Mouse (Mus musculus) hindbrain, embryonic 14.5 days (tissue): Measurements from ENCODE around the gene Bcas1. TPM values are rescaled to one million over a fixed set of nuclear protein-coding genes. Genes with fewer than 3 reads are reported as not detected.

Experiments
- ATAC-seq: fragments of 200-750 bp; cut with Nextera tagmentation; 2 replicates; pipeline ENCODE4 v1.8.0; 2017; ENCODE audit warnings: moderate number of reproducible peaks, mild to moderate bottlenecking, moderate TSS enrichment, moderate library complexity; ENCODE audit not compliant: low FRiP score
- DNase-seq: peaks from one replicate; pipeline ENCODE4 v3.0.0-alpha.2; 2015; ENCODE audit warnings: low spot score
- H3K27ac ChIP-seq: fragments of 300-500 bp; sonication (generic); 2 replicates; pipeline ENCODE4 v1.5.1; 2014; ENCODE audit warnings: mild to moderate bottlenecking, moderate library complexity
- H3K27me3 ChIP-seq: fragments of 300-500 bp; sonication (generic); 2 replicates; pipeline ENCODE4 v1.6.1; 2014; ENCODE audit warnings: mild to moderate bottlenecking, low read length, mixed read lengths; ENCODE audit not compliant: control insufficient read depth, insufficient read depth
- H3K36me3 ChIP-seq: fragments of 300-500 bp; sonication (generic); replicated peaks from 2 replicates; pipeline ENCODE4 v1.6.1; 2014; ENCODE audit not compliant: control insufficient read depth, insufficient read depth
- H3K4me1 ChIP-seq: fragments of 300-500 bp; sonication (generic); replicated peaks from 2 replicates; pipeline ENCODE4 v1.6.1; 2014; ENCODE audit warnings: antibody characterized with exemption, low read length, mixed read lengths; ENCODE audit not compliant: control insufficient read depth, insufficient read depth
- H3K4me2 ChIP-seq: fragments of 300-500 bp; sonication (generic); replicated peaks from 2 replicates; pipeline ENCODE4 v1.6.1; 2014; ENCODE audit warnings: mild to moderate bottlenecking, moderate library complexity
- H3K4me3 ChIP-seq: fragments of 300-500 bp; sonication (generic); replicated peaks from 2 replicates; pipeline ENCODE4 v1.5.1; 2014; ENCODE audit warnings: mild to moderate bottlenecking, low read length
- H3K9ac ChIP-seq: fragments of 300-500 bp; sonication (generic); 2 replicates; pipeline ENCODE4 v1.6.1; 2014
- H3K9me3 ChIP-seq: fragments of 300-500 bp; sonication (generic); 2 replicates; pipeline ENCODE4 v1.6.1; 2016; ENCODE audit warnings: low read length; ENCODE audit not compliant: control insufficient read depth
- WGBS: fragments of 180-500 bp; shearing (Covaris S2); extraction: QIAGEN DNeasy Blood & Tissue Kit; methylation state at CpG from one replicate; pipeline ENCODE4 v1.1.7; 2014; 5-methylcytosine and 5-hydroxymethylcytosine counted together
- polyA plus RNA-seq: library from polyadenylated mRNA; unstranded; fragments of >200 nt; fragmentation: Nextera tagmentation; extraction: Ambion mirVana; gene quantifications from 2 replicates; pipeline ENCODE4 v1.2.1, GENCODE M21; 2014

Bcas1 gene
- polyA plus RNA-seq, 1 experiment from 2014 or later: 15.4 TPM

DNA sequence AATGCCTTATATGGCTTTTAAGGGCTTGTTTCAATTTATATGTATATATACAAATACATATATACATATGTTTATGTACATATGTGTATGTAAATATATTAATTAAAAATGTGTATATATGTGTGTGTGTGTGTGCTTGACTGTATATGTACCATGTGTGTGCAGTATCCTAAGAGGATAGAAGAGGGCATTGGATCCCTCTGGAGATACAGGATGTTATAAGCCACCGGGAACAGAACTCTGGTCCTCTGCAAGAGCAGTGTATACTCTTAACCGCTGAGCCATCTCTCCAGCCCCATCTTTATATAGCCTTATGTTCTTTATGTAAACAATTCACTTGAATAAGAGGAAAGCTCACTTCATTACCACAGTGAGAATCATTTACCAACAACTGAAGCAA lies 62.0 kb downstream of the Bcas1 start:
- no peak for ATAC-seq
- no peaks in the 10 kb centered on the region for H3K9me3 ChIP-seq
- H3K27ac ChIP-seq: no peak overlapping the region

DNA sequence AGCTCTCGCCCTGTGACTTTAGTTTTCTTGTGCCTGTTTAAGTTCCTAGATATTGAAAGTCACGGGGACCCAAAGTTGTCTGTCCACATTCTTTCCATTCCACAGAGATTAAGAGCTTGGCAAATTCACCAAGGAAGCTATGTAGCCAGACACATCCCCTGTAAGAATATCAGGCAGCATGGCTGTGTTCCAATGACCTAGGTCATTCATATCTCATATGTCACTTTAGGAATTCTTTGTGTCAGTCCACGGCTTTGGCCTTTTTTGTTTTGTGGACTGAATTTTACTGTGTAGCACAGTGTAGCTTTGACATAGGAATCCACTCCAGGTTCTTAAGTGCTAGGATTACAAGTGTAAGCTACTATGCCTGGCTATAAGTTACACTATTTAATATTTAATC lies 62.4 kb downstream of the Bcas1 start:
- H3K27me3 ChIP-seq: no peaks in the 10 kb centered on the region
- ATAC-seq (no peak), DNase-seq (no peak)
- no peak overlapping the region for H3K9ac ChIP-seq
- no peak overlapping the region for H3K4me2 ChIP-seq
- no peak overlapping the region for H3K27ac ChIP-seq
- WGBS: 83% methylated on average over 3 of the region's 3 CpGs
- H3K9me3 ChIP-seq: no peaks in the 10 kb centered on the region
- no peaks in the 10 kb centered on the region for H3K4me1 ChIP-seq
- no peak overlapping the region for H3K4me3 ChIP-seq
- no peaks in the 10 kb centered on the region for H3K36me3 ChIP-seq

More for the DNA sequence above, 62.0 kb downstream of the Bcas1 start:
- no peaks in the 10 kb centered on the region for H3K4me1 ChIP-seq
- H3K4me3 ChIP-seq: no peak overlapping the region
- WGBS: 98% methylated on average over 2 of the region's 2 CpGs
- H3K9ac ChIP-seq: no peak overlapping the region
- no peaks in the 10 kb centered on the region for H3K27me3 ChIP-seq
- H3K4me2 ChIP-seq: no peak overlapping the region
- DNase-seq: no peak
- H3K36me3 ChIP-seq: no peaks in the 10 kb centered on the region

DNA sequence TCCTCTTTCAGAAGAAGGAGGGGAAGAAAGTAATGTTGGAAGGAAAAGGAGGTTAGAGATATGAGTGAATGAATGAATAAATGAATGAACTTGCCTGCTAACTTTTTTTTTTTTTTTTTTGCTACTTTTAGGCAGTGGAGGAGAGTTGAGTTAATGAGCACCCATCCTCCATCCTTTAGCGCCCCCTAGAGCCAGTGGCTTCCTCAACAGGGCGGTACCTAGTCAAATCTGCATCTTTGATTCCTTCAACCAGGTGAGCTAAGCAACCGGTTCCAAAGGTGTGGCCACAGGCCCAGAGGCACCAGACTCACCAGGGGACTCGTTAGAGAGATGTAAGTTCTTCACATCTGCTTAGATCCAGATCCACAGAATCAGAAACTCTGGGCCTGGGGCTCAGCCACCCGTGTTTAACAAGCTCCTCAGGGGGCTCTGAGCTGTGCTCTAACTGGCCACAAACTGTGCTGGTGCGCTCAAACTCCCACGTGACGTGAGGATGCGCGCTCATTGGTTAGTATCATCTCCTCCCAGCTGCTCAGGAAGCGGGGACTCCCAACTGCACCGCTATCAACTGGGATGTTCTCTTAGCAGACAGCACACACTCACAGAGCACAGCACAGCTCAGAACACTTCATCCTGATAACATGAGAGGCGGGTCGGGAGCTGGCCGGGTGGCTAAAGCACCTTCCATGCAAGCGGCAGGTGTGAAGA lies 70.8 kb downstream of the Bcas1 start:
- Histone ChIP-seq H3K27ac (no peak overlapping the region), H3K4me2 (no peak overlapping the region)
- no peak for DNase-seq

DNA sequence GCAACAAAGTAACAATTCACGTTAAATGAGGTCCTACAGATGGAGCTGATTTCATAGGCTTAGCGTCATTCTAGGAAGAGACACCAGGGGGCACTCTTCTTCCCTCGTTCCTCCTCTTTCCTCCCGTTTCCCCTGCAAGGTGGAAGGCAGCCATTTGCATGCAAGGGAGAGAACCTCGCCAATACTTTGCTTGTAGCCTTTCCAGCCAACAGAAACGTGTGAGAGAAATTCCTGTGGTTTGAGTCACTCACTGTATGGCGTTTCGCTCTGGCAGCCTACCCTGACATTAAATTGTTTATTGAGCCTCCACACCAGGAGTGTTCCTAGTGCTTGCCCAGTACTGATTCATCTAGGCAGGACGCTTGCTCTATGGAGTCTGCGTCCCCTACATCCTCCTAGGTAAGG lies 72.7 kb downstream of the Bcas1 start:
- ATAC-seq (no peak), DNase-seq (peak; percentile 89)
- H3K36me3 ChIP-seq: no peaks in the 10 kb centered on the region
- H3K4me3 ChIP-seq: no peak overlapping the region
- no peaks in the 10 kb centered on the region for H3K9me3 ChIP-seq
- H3K27ac ChIP-seq: 0 out of 2 replicates have a peak overlapping the region, but pooled peaks have one; percentile 2
- no peaks in the 10 kb centered on the region for H3K27me3 ChIP-seq
- H3K4me2 ChIP-seq: peak overlapping the region; percentile 38
- H3K4me1 ChIP-seq: no peaks in the 10 kb centered on the region
- 16% methylated on average over 10 of the region's 10 CpGs for WGBS
- no peak overlapping the region for H3K9ac ChIP-seq

More for the DNA sequence above, 70.8 kb downstream of the Bcas1 start:
- Histone ChIP-seq H3K4me1 (no peaks in the 10 kb centered on the region), H3K36me3 (no peaks in the 10 kb centered on the region), H3K27me3 (no peaks in the 10 kb centered on the region), H3K9ac (no peak overlapping the region), H3K9me3 (no peaks in the 10 kb centered on the region), H3K4me3 (no peak overlapping the region)
- 51% methylated on average over 16 of the region's 16 CpGs for WGBS
- no peak for ATAC-seq

DNA sequence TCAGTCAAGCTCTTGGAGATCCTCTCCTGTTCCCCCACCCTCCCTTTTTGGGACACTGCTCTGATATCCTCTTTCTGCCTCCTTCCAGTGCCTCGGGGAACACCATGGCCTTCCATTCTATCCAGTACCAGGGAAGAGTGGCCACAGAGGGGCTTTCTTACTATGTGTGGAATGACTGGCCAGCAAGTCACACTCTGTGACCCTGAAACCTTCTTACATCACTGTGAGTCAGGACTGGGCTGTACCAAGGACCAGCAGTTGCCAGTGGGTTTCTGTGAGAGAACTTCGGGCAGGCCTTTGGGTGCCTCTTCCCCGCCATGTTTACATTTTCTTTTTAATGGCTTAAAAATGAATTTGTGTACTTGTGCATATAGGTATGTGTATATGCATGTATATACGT lies 75.4 kb downstream of the Bcas1 start:
- Histone ChIP-seq H3K9me3 (no peaks in the 10 kb centered on the region), H3K4me2 (no peak overlapping the region), H3K9ac (no peak overlapping the region), H3K4me3 (no peak overlapping the region), H3K36me3 (no peaks in the 10 kb centered on the region), H3K27me3 (no peaks in the 10 kb centered on the region), H3K27ac (no peak overlapping the region), H3K4me1 (no peaks in the 10 kb centered on the region)
- ATAC-seq (no peak), DNase-seq (no peak)
- 96% methylated on average over 4 of the region's 4 CpGs for WGBS

DNA sequence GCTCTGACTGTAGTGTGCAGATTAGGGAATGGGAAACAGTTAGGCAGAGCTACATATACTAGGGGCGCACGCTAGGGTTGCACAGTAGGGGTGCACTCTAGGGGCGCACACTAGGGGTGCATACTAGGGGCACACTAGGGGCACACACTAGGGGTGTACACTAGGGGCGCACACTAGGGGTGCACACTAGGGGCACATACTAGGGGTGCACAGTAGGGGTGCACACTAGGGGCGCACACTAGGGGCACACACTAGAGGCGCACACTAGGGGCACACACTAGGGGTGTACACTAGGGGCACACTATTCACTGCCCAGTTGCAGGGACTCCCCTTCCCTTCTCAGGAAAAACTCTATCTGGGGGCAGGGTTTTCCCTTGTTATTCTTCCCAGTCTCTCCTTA lies 75.8 kb downstream of the Bcas1 start:
- Histone ChIP-seq H3K36me3 (no peaks in the 10 kb centered on the region), H3K9ac (no peak overlapping the region), H3K27ac (no peak overlapping the region), H3K4me3 (no peak overlapping the region), H3K4me1 (no peaks in the 10 kb centered on the region), H3K27me3 (no peaks in the 10 kb centered on the region), H3K9me3 (no peaks in the 10 kb centered on the region), H3K4me2 (no peak overlapping the region)
- ATAC-seq (no peak), DNase-seq (no peak)
- WGBS: 88% methylated on average over 6 of the region's 6 CpGs

DNA sequence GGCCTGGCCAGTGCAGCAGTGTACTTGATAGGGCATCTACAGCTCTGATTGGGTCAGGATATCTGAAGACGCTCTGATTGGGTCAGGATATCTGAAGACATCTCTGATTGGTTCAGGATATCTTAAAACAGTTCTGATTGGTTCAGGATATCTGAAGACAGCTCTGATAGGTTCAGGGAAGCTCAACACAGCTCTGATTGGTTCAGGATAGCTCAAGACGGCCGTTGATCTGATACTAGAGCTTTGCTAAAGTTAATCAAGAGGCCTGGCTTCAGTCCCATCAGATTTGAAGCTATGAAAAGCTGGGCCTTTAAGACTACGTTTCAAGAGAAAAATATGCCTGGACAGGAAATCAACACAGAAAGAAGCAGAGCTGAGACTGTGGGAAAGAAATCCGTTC lies 77.9 kb downstream of the Bcas1 start:
- Histone ChIP-seq H3K9me3 (no peaks in the 10 kb centered on the region), H3K4me1 (peaks cover 15% of the 10 kb centered on the region; the same call in 1 of the 2 replicates), H3K4me3 (no peak overlapping the region), H3K9ac (no peak overlapping the region), H3K4me2 (no peak overlapping the region), H3K27me3 (no peaks in the 10 kb centered on the region), H3K27ac (no peak overlapping the region), H3K36me3 (no peaks in the 10 kb centered on the region)
- DNase-seq: no peak
- WGBS: 91% methylated on average over 5 of the region's 5 CpGs
- ATAC-seq: no peak

DNA sequence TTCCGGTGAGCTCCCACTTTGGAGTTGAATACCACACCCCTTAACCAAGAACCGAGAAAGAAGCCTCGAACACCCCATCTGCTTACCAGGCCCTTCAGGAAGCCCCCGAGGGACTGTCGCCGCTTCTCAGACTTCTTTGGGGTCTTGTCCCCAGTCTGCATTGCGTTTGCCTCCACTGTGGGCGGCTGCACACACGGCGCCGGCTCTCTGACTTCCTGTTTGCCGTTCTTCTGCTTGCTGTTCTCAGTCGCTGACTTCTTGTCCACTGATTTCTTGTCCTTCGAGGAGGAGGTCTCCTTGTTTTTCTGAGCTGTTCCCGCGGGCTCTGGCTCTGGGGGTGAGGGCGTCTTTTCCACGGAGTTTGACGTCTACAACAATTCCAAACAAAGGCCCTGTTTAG lies 78.5 kb downstream of the Bcas1 start:
- no peaks in the 10 kb centered on the region for H3K36me3 ChIP-seq
- peaks cover 19% of the 10 kb centered on the region for H3K4me1 ChIP-seq
- no peak for ATAC-seq
- H3K4me2 ChIP-seq: no peak overlapping the region
- WGBS: 82% methylated on average over 19 of the region's 19 CpGs
- no peak overlapping the region for H3K27ac ChIP-seq
- H3K9me3 ChIP-seq: no peaks in the 10 kb centered on the region
- no peak overlapping the region for H3K4me3 ChIP-seq
- H3K9ac ChIP-seq: no peak overlapping the region
- no peak for DNase-seq
- H3K27me3 ChIP-seq: no peaks in the 10 kb centered on the region

DNA sequence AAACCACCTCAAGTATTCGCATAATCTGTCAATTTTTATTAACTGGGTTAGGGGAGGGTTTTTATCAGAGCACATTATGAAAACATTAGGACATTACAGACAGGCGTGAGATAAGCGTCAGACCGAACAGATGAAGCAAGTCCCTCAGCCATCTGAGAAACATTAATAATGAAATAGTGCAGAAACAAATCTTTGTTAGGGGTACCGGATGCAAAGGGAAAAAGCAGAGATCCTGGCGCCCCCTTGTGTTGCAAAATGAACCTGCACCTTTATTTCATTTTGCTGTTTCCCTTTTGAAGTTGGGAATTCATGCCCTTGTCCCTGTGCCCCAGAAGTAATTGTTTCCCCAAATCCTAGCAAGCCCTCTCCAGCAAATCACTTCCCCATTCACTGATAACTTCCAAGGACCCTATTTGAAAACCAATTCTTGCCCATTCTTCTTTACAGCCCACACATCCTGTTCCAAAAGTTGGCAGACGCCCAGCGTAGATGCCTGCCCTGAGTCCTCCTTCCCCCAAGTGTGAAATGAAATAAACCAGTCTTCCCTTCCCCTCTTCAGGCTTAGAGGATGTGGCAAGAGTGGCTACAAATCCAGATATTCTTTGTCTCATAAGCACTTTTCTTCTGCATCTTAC lies 80.4 kb downstream of the Bcas1 start:
- H3K4me1 ChIP-seq: peaks cover 26% of the 10 kb centered on the region
- DNase-seq: peak; percentile 86

More for the DNA sequence above, 80.4 kb downstream of the Bcas1 start:
- H3K9me3 ChIP-seq: no peaks in the 10 kb centered on the region
- no peak for ATAC-seq
- H3K36me3 ChIP-seq: no peaks in the 10 kb centered on the region
- H3K27ac ChIP-seq: no peak overlapping the region
- H3K4me2 ChIP-seq: no peak overlapping the region
- H3K9ac ChIP-seq: no peak overlapping the region
- H3K27me3 ChIP-seq: no peaks in the 10 kb centered on the region
- no peak overlapping the region for H3K4me3 ChIP-seq
- WGBS: 40% methylated on average over 8 of the region's 8 CpGs
